Mouse (Mus musculus) spleen, postnatal 10 days (tissue): ENCODE data around the gene Sf3a3.
A peak's percentile ranks its signal among the peaks of the same experiment; 100 is the strongest.
"Not testable (repeated sequence)": the region's sequence is repeated elsewhere in the genome, so short reads cannot be mapped to it uniquely, and the experiment has no call there.

Experiments
- DNase-seq, 2 experiments: peaks; one replicate each; pipeline ENCODE4 v3.0.0; 2021 to 2022; ENCODE audit warnings: low spot score in 2 of 2

The Sf3a3 gene

GRCm38 (mm10) chr4:124700248-124700971 is 14.2 kb upstream of the Sf3a3 start, which contains the start of gene Fhl3:
Gene Fhl3, plus strand, starts transcription at chr4:124700701.
- DNase-seq = peak; percentile 37 to 72

DNA sequence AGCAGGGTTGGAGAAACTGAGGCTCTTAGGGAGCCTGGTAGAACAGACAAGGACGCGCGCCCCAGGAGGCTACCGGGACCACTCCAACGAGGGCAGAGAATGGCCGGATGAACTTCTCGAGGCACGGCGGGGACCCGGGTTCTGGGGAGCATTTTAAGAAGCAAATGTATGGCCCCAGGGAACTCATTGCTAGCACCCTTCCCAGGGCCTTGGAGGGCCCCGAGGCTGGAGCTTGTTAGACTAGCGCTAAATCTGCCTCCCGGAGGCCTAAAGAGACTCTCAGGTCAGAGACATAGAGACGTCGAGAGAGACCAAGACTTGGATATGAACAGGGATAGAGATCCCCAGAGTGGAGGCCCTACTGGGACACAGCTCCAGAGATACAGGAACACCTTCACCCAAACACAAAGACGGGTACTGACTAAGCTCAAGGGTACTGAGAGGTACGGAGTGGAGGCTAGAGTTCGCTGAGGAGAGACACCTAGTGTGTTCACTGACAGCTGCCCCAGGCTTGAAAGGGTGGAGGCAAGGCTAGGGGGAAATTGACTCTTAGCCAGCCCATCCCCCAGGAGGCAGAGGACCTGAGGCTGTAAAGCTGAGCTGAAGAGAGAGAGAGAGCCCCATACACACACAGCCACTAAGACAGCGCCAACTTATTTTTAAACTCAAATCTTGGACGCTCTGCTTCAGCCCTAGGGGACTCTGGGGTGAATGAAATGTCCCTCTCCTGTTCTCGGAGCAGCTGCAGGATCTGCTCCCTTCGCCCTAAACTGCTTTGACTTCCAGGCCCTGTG is 13.3 kb upstream of the Sf3a3 start:
- peak in 1 of 2 experiments; percentile 34 for DNase-seq

GRCm38 (mm10) chr4:124701916-124702315 is 12.7 kb upstream of the Sf3a3 start:
- no peak for DNase-seq

- no peak for DNase-seq
Measured at GRCm38 (mm10) chr4:124703406-124703805, 11.2 kb upstream of the Sf3a3 start.

DNA sequence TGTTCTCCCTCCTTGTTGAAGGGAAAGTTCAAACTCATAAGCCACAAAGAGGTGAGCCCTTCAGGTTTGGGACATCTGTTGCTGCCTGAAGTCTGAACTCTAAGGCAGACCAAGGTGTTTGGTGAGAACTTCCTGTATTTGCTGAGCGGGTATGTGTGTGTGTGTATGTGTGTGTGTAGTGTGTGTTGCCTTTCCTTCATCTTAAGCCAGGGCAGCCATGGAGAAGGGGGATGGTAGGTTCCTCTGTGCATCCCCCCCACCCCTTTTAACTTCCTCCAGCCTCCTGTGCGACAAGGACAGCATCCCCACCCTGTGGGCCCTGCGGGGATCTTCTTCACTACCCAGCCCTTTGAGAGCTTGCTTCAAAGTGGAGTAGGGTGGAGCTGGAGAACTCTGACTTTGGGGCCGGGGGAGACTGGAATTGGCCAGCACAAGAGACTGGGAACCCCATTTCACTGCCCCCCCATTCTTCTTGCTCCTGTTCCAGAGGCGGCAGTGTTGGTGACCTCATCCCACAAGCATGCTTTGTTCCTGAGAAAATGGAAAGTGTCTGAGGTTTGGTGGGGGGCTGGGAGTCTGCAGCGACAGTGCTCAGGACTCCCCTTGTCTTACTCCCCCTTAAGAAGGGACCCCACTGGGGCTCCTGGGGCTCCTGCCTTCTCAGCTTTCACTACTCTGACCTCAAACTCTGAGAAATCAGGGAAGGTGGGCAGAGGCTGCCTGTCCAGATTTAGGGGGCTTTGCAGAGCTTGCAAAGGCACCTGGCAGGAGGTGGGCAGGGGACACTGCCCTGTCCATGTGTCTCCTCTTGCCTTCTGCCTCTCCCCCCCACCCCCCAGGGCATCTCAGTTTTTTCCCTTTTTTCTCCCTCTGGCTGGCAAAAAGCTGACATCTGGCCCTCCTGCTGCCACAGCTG is 10.4 kb upstream of the Sf3a3 start:
- DNase-seq = no peak

- no peak for DNase-seq
Measured at GRCm38 (mm10) chr4:124704797-124705474, 9.6 kb upstream of the Sf3a3 start.

DNA sequence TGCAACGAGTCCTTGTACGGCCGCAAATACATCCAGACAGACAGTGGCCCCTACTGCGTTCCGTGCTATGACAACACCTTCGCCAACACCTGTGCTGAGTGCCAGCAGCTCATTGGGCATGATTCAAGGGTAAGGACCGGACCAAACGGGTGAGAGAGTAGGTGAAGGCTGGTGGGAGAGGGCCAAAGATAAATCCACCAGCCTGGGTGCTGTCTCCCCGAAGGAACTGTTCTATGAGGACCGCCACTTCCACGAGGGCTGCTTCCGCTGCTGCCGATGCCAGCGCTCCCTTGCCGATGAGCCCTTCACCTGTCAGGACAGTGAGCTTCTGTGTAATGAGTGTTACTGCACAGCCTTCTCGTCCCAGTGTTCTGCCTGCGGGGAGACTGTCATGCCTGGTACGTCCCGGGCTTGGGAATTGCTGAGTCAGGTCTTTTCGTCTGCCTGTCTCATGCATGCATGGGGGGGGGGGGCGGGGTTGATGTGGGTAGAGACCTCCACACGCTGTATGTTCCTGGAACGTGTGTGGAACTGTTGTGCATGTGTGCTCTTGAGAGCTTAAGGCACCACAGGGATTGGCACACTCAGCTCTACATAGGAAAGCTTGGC is 8.8 kb upstream of the Sf3a3 start:
- no peak for DNase-seq

GRCm38 (mm10) chr4:124707381-124708199 is 7.0 kb upstream of the Sf3a3 start:
- not testable (repeated sequence) for DNase-seq

DNA sequence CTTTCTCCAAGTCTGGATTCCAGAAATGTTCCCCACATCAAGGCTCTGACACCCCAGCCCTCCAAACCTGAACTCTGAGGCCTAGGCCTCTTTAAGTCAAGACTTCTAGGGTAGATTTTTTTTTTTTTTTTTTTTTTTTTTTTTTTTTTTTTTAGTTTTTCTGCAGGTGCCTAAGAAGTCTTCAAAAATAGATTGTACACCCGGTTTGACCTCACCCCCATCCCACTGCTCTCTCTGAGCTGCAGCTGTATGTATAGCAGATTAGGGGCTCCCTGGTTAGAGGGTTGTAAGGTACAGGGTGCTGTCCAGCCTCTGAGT is 6.4 kb upstream of the Sf3a3 start:
- not testable (repeated sequence) for DNase-seq

GRCm38 (mm10) chr4:124708518-124709477 is 5.8 kb upstream of the Sf3a3 start:
- DNase-seq = peak; percentile 51 to 76

DNA sequence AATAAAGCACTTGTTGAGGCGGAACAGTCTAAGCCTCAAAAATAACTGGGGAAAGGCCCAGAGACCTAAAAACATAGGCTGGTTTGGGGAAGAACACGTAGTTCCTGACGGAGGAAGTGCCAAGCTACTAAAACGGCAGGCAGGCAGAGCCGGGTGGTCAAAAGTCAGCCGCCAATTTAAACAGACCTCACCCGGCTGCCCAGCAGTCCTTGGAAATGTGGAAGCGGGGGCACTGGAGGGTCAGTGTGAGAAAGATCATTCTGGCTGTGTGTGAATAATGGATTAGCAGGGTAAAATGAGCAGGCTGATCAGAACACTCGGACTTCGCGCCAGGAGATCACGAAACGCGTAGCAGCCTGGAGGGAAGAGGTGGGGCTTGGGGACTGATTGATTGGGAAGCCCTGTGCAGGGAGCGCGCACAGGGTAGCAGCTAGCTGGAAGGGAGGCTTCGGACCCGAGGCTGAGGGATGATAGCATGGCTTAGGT is 4.6 kb upstream of the Sf3a3 start:
- DNase-seq = peak in 1 of 2 experiments; percentile 31

DNA sequence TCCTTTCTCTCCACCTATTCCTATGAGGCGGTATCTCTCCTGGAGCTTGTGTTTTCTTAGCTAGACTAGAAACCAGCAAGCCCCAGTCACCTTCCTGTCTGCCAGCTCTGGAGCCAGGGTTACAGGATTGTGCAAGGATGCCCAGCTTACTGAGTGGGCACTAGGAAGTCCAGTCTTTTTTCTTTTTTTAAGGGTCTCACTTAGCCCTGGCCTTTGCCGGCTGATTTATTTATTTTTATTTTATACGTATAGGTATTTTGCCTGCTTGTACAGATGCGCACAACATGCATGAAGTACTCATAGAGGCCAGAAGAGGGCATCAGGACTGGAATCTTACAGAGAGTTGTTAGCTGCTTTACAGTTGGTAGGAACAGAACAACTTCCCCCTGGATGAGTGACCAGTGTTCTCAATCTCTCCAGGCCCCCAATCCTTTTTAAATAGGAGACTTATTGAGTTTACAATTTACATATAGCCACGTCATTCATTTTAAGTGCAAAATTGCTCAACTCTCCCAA is 3.7 kb upstream of the Sf3a3 start:
- peak in 1 of 2 experiments; percentile 62 for DNase-seq

DNA sequence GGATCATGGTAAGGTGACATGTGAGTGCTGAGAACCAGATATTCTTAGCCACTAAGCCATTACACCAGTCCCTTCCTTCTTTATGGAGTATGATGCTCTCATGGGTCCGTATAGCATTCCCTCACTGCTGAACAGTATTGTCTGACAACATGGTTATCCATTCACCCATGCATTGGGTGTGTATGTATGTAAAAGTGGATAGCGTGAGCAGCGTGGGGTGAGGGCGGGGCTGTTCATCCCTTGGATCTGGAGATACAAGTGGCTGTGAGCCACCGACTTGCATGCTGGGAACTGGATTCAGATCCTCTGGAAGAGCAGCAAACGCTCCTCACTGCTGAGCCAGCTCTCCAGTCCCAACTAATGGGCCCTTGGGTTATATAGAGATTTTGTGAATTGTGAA is 2.0 kb upstream of the Sf3a3 start:
- no peak for DNase-seq

DNA sequence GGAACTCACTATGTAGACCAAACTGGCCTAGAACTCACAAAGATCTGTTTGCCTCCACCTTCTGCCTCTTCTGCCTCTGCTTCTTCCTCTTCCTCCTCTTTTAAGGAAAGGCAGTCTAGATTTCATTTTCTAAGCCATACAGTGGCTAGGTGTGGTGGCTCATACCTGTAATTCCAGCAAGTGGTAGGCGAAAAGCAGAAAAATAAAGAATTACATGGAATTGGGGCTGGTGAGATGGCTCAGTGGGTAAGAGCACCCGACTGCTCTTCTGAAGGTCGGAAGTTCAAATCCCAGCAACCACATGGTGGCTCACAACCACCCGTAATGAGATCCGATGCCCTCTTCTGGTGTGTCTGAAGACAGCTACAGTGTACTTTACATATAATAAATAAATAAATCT is 726 bp upstream of the Sf3a3 start:
- DNase-seq = not testable (repeated sequence)

DNA sequence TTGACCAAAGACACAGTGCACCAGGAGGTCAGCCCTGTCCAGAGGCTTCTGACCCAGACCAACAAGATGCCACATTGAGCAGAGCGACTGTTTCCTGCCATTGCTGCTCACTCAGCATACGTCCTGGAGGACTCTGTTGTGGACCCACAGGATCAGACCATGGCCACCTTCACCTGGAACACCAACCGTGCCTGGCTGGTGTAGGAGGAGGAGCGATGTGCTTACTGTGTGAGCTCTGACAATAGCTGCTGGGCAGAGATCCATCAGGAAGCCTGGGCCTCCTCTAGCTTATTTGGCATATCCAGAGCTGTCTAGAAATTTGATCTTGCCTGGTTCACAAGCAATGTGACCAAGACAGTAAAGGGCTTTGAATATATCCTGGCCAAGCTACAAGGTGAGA is 4.5 kb downstream of the Sf3a3 start:
- no peak for DNase-seq

GRCm38 (mm10) chr4:124726121-124726520 is 11.5 kb downstream of the Sf3a3 start:
- DNase-seq = no peak

GRCm38 (mm10) chr4:124736952-124737351 is 22.4 kb downstream of the Sf3a3 start:
- DNase-seq = no peak

DNA sequence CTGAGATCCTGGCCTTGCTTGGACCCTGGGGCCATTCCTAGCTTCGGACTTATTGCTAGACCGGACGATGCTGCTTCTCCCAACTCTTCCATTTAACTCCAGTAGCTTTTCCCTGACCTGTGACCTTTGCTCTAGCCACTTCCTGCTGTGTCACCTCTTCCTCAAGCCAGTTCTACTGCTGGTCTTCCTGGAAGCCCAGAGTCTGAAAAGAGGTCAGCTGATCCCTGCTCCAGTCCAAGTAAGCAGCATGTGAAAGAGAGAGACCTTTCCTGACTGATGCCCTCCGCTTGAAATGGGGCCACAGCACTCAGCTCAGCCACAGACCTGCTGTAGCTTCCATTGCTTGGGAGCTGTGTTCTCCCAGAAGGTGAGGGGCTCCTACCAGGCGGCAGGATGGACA is 22.9 kb downstream of the Sf3a3 start:
- no peak for DNase-seq

DNA sequence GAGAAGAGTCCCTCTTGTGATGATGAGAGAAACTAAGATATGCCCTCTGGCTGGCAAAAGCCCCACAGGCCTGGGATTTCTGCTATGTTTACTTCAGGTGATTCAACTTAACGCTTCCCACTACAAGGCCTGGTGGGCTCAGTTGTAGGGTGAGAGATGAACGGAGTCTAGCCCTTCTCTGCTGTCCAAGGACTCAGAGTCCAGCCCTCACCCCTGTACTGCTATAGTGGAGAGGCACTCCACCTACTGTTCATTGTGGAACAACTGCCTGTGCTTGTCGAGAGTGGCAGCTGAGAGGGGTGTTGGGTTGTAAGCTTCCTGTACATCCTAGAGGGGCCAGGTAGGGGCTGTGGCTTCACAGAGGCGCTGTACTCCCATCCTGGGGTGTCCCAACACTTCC is 23.4 kb downstream of the Sf3a3 start:
- no peak for DNase-seq
